Mouse (Mus musculus) liver, embryonic 11.5 days (tissue): Measurements from ENCODE around the gene Zc3h12d. TPM values are rescaled to one million over a fixed set of nuclear protein-coding genes. Genes with fewer than 3 reads are reported as not detected.

Experiments used
- ATAC-seq: fragments of 200-750 bp; cut with Nextera tagmentation; replicated peaks from 2 replicates; pipeline ENCODE4 v1.8.0; 2017; ENCODE audit warnings: moderate number of reproducible peaks, mild to moderate bottlenecking, moderate TSS enrichment, moderate library complexity; ENCODE audit not compliant: low FRiP score
- DNase-seq: peaks from one replicate; pipeline ENCODE4 v3.0.0-alpha.2; 2017; ENCODE audit warnings: low spot score
- H3K27ac ChIP-seq: fragments of 300-500 bp; sonication (generic); 2 replicates; pipeline ENCODE4 v1.5.1; 2014; ENCODE audit warnings: mild to moderate bottlenecking, low read depth, low read length, control low read depth
- H3K27me3 ChIP-seq: fragments of 300-500 bp; sonication (generic); replicated peaks from 2 replicates; pipeline ENCODE4 v1.6.1; 2014; ENCODE audit warnings: low read length, mixed read lengths; ENCODE audit not compliant: control insufficient read depth, insufficient read depth
- H3K36me3 ChIP-seq: fragments of 300-500 bp; sonication (generic); 2 replicates; pipeline ENCODE4 v1.6.1; 2014; ENCODE audit warnings: mild to moderate bottlenecking, low read length, moderate library complexity, mixed read lengths; ENCODE audit not compliant: control insufficient read depth, insufficient read depth
- H3K4me1 ChIP-seq: fragments of 300-500 bp; sonication (generic); replicated peaks from 2 replicates; pipeline ENCODE4 v1.6.1; 2014; ENCODE audit warnings: low read length, mixed read lengths; ENCODE audit not compliant: control insufficient read depth, insufficient read depth
- H3K4me2 ChIP-seq: fragments of 300-500 bp; sonication (generic); 2 replicates; pipeline ENCODE4 v1.6.1; 2014; ENCODE audit warnings: mild to moderate bottlenecking, control low read depth, moderate library complexity
- H3K4me3 ChIP-seq: fragments of 300-500 bp; sonication (generic); 2 replicates; pipeline ENCODE4 v1.5.1; 2014; ENCODE audit warnings: low read depth, low read length, control low read depth
- H3K9ac ChIP-seq: fragments of 300-500 bp; sonication (generic); 2 replicates; pipeline ENCODE4 v1.6.1; 2014; ENCODE audit warnings: low read depth, low read length, control low read depth
- H3K9me3 ChIP-seq: fragments of 300-500 bp; sonication (generic); 2 replicates; pipeline ENCODE4 v1.6.1; 2016; ENCODE audit warnings: low read length, inconsistent platforms, mixed read lengths; ENCODE audit not compliant: control insufficient read depth
- WGBS: fragments of 180-500 bp; shearing (Covaris S2); extraction: QIAGEN DNeasy Blood & Tissue Kit; methylation state at CpG from one replicate; pipeline ENCODE4 v1.1.7; 2014; 5-methylcytosine and 5-hydroxymethylcytosine counted together
- polyA plus RNA-seq: library from polyadenylated mRNA; unstranded; fragments of >200 nt; fragmentation: Nextera tagmentation; extraction: Ambion mirVana; gene quantifications from 2 replicates; pipeline ENCODE4 v1.2.1, GENCODE M21; 2014

Zc3h12d gene
- polyA plus RNA-seq = 0.05 and 0.16 TPM in 2 replicates

DNA sequence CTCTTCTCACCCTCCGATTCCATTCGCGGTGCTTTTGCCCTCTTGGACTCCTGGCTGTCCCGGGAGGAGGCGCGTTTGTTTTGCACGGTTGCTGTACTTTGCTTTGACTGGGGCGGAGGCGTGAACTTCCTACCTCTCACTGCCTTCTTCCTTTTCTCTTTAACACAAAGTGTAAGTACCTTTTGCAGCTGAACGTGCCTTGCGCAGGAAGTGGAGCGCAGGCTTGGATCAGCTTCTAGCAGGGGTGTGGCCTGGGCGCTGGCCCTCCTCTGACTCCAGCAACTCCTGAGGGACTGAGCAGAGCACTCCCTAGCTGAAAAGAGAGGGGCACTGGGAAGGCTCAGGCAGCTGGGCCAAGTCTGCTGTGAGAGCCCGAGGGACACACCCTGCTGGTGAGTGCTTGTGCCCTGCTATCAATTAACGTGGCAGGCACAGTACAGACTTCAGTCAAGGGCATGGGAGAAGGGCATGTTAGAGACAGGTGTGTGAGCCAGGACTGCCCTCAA, at the start of gene Zc3h12d:
Gene Zc3h12d, plus strand, starts transcription at position 300 of the 506 bp plus-strand sequence.
- no peak within 1 kb of the TSS for H3K27ac ChIP-seq
- H3K4me1 ChIP-seq = 0 out of 2 replicates have a peak, but pooled peaks cover 3% of the 10 kb centered on the region
- DNase-seq (peak; percentile 42), ATAC-seq (no peak; the same call in 1 of the 2 replicates)
- no peaks in the 10 kb centered on the region for H3K27me3 ChIP-seq
- H3K9ac ChIP-seq = no peak within 1 kb of the TSS
- no peaks in the 10 kb centered on the region for H3K36me3 ChIP-seq
- peak within 1 kb of the TSS; percentile 6; the same call in 1 of the 2 replicates for H3K4me3 ChIP-seq
- no peaks in the 10 kb centered on the region for H3K9me3 ChIP-seq
- peak within 1 kb of the TSS; percentile 48 for H3K4me2 ChIP-seq
- WGBS = 5% methylated on average over 15 of the region's 15 CpGs

- no peaks in the 10 kb centered on the region for H3K9me3 ChIP-seq
- no peaks in the 10 kb centered on the region; the same call in 1 of the 2 replicates for H3K4me1 ChIP-seq
- H3K27me3 ChIP-seq = no peaks in the 10 kb centered on the region
- 53% methylated on average over 2 of the region's 2 CpGs for WGBS
- no peak overlapping the region for H3K27ac ChIP-seq
- no peak for DNase-seq
- peaks cover 5% of the 10 kb centered on the region for H3K36me3 ChIP-seq
- no peak overlapping the region for H3K4me2 ChIP-seq
- no peak overlapping the region for H3K4me3 ChIP-seq
- no peak for ATAC-seq
- H3K9ac ChIP-seq = no peak overlapping the region
These were observed 45.0 kb upstream of the Zc3h12d start for GRCm38 (mm10) chr10:7787319-7787718.

GRCm38 (mm10) chr10:7792254-7792750, 40.0 kb upstream of the Zc3h12d start:
- H3K4me2 ChIP-seq = peak overlapping the region; percentile 91
- peak overlapping the region; percentile 82 for H3K9ac ChIP-seq
- peaks cover 16% of the 10 kb centered on the region for H3K36me3 ChIP-seq
- no peak for DNase-seq
- H3K4me1 ChIP-seq = peaks cover 4% of the 10 kb centered on the region
- H3K4me3 ChIP-seq = peak overlapping the region; percentile 75
- WGBS = under 1% methylated on average over 10 of the region's 10 CpGs
- peak; percentile 57; the same call in 1 of the 2 replicates for ATAC-seq
- H3K9me3 ChIP-seq = no peaks in the 10 kb centered on the region
- H3K27ac ChIP-seq = peak overlapping the region; percentile 61; the same call in 1 of the 2 replicates
- no peaks in the 10 kb centered on the region for H3K27me3 ChIP-seq

DNA sequence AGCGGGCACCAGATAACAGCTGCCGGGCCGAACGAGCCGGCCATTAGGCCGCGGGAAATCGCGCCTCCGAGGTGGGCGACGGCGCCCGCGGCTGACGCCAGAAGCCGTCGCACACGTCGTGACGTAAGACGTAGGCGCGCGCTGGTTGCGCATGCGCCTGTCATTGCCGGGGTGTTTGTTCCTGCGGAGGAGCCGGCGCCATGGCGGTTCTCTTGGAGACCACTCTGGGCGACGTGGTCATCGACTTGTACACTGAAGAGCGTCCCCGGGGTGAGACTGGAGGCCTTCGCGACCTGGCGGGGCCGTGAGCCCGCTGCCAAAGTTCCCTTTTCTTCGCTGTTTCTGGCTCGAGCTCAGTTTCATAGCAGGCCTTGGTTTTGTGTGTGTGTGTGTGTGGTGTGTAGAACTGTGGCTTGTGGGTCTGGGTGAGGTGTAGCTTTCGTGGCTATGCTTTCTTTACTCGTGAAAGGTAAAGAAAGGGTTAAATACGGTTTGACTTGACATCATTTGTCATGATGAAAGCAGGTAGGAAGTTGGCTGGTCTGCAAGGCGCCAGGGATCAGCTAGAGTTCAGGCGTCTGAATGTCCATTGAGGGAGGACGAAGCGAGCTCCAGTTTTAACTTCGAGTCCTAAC, 39.4 kb upstream of the Zc3h12d start, which contains the start of the genes Ginm1 and Ppil4:
Gene Ginm1, minus strand, starts transcription at position 74 of the 635 bp plus-strand sequence.
Gene Ppil4, plus strand, starts transcription at position 141 of the 635 bp plus-strand sequence.
- peak; percentile 86 for DNase-seq
- Histone ChIP-seq H3K4me1 (peaks cover 4% of the 10 kb centered on the region), H3K9ac (peak within 1 kb of the TSS; percentile 82), H3K27me3 (no peaks in the 10 kb centered on the region), H3K4me3 (peak within 1 kb of the TSS; percentile 75), H3K9me3 (no peaks in the 10 kb centered on the region), H3K36me3 (peaks cover 19% of the 10 kb centered on the region), H3K27ac (peak within 1 kb of the TSS; percentile 61; the same call in 1 of the 2 replicates), H3K4me2 (peak within 1 kb of the TSS; percentile 91)
- WGBS = under 1% methylated on average over 52 of the region's 52 CpGs
- ATAC-seq = peak; percentile 93

DNA sequence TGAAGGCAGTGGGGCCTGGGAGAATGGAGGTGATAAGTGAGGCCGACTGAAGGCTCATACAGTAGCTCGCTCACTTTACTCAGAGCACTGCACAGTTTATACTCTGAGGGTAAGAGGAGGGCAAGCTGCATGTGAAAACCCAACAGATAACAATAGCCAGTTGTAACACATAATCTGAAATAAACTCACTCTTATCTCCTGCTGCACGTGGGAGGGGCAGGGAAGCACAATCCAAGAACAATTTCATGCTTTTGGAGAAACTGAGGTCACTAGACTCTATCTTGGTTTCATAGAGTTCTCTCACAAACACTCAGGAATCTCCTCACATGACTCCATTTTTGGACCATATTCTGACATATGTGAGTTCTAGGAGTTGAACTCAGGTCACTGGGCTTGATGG, 31.0 kb upstream of the Zc3h12d start:
- Histone ChIP-seq H3K4me3 (no peak overlapping the region), H3K9me3 (no peaks in the 10 kb centered on the region), H3K27ac (no peak overlapping the region), H3K4me1 (no peaks in the 10 kb centered on the region), H3K27me3 (no peaks in the 10 kb centered on the region), H3K4me2 (no peak overlapping the region), H3K36me3 (peaks cover 36% of the 10 kb centered on the region), H3K9ac (no peak overlapping the region)
- no peak for ATAC-seq
- DNase-seq = no peak
- 74% methylated on average over 3 of the region's 3 CpGs for WGBS

GRCm38 (mm10) chr10:7802519-7803140, 29.6 kb upstream of the Zc3h12d start:
- Histone ChIP-seq H3K4me3 (no peak overlapping the region), H3K36me3 (peaks cover 30% of the 10 kb centered on the region), H3K9me3 (no peaks in the 10 kb centered on the region), H3K9ac (no peak overlapping the region), H3K4me1 (no peaks in the 10 kb centered on the region), H3K27ac (no peak overlapping the region), H3K4me2 (no peak overlapping the region), H3K27me3 (no peaks in the 10 kb centered on the region)
- ATAC-seq (no peak), DNase-seq (no peak)
- 81% methylated on average over 2 of the region's 2 CpGs for WGBS

DNA sequence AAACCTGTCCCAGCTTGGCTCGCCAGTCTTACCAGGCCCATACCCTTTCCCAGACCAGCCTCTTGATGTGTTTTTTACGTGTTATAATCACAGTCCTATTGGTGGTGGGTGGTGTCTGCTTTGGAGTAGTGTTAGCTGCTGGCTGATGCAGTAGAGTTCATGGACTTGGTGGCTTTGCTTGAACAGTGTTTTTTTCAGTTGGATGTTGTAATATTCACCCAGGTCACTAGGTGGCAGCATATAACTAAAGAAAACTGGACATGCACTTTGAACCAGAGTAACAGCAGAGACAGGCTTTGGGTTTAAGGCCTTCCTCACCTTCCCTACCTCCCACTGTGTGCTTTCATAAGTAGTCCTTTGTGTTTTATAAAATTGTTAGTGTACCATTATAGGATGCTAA, 22.3 kb upstream of the Zc3h12d start:
- peak; percentile 36; the same call in 1 of the 2 replicates for ATAC-seq
- H3K4me1 ChIP-seq = no peaks in the 10 kb centered on the region

DNA sequence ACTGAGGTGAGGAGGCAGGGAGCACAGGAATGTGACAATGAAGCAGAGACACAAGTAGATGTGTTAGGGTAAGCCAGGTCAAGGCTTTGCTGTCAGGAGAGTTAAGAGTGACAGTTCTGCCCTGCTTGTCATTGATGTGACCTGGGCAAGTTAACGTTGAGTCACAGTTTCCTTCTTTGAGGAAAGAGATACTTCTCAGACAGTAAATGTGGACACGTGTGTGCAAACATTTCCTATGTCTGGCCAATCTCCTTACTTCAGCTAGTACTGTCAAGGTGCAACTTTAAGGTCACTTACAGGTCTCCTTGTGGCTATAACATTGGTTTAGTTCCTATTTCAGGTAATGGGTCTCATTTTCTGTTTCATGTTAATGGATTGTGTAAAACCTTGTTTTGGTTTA, 15.8 kb upstream of the Zc3h12d start:
- H3K27me3 ChIP-seq = no peaks in the 10 kb centered on the region
- H3K4me3 ChIP-seq = no peak overlapping the region
- H3K4me1 ChIP-seq = no peaks in the 10 kb centered on the region
- no peak overlapping the region for H3K27ac ChIP-seq
- DNase-seq (no peak), ATAC-seq (no peak)
- no peaks in the 10 kb centered on the region for H3K9me3 ChIP-seq
- no peak overlapping the region for H3K4me2 ChIP-seq
- no peak overlapping the region for H3K9ac ChIP-seq
- WGBS = 74% methylated on average over 2 of the region's 2 CpGs
- peaks cover 9% of the 10 kb centered on the region for H3K36me3 ChIP-seq

More for the DNA sequence above, 22.3 kb upstream of the Zc3h12d start:
- peaks cover 11% of the 10 kb centered on the region for H3K36me3 ChIP-seq
- no peaks in the 10 kb centered on the region for H3K9me3 ChIP-seq
- no peak for DNase-seq
- no peaks in the 10 kb centered on the region for H3K27me3 ChIP-seq
- no peak overlapping the region for H3K27ac ChIP-seq
- 51% methylated on average over 2 of the region's 2 CpGs for WGBS
- no peak overlapping the region for H3K9ac ChIP-seq
- H3K4me3 ChIP-seq = no peak overlapping the region
- H3K4me2 ChIP-seq = no peak overlapping the region
